Mouse (Mus musculus): ENCODE measurements around the gene Spag9.
"Not testable (repeated sequence)": the region's sequence is repeated elsewhere in the genome, so short reads cannot be mapped to it uniquely, and the experiment has no call there.

Gene Spag9

DNA sequence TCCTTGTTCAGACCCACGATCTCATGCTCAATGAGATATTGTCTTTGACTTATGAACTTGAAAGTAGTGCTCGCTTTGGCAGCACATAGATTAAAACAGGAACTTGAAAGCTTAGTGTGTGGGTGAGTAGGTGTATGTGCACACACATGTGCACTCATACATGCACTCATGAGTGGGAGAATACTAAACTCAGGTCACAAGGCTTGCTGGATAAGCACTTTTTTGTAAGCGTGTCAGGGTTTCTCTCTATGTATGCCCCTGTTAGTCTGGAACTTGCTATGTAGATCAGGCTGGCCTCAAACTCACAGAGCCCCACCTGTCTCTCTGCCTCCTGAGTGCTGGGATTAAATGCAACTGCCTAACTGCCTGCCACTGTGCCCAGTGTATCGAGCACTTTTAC is 8.9 kb upstream of the Spag9 start:
- DNase-seq = no peak

- no peak for DNase-seq
Measured at GRCm38 (mm10) chr11:93987625-93988327, 8.1 kb upstream of the Spag9 start.

DNA sequence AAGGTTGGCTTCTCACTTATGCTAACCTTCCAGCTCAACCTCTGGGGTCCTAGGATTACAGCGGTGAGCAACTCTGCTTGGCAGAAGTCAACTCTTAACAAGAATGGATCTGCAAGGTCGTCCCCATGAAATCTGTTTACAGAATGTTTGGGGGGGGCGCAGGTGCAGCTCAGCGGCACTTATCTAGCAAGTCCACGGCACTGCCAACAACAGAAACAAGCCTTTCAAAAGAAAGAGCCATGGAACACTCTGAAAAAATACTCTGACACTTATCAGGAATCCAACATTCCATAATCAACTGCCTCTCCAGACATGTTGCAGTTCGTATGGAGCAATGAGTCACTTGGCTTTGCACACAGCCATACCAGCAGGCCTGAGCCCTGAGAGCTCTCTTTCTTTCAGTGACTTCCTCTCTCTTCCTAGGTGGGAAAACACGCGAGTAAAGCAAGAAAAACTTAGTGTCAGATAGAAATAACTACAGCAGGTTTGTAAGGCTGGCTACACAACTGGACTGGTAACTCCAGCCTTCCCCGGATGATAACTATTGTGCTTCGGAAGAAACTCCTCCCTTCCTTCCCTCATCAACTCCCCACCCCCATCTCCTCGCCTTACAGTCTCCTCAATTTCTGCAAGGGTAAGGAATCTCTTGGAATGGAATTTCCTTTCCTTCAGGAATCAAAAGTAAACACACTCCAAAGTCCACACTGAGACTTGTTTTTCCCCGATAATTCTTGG is 7.4 kb upstream of the Spag9 start:
- no peak for DNase-seq

DNA sequence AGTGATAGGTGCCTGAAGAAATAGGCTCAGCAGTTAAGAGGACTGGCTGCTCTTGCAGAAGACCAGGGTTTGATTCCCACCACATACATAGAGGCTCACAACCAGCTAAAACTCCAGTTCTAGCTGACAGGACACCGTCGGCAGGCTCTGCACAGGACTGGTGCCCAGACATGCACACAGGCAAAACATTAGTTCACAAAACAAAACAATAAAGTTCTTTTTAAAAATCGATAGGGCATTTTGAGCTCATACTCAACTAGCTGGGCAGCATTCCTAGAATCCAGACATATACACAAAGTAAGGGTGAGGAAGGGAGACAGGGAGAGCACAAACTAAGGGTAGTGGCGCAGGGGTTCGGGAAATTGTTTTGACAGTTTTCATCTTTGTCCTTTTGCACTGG is 1.4 kb upstream of the Spag9 start:
- DNase-seq = no peak

DNA sequence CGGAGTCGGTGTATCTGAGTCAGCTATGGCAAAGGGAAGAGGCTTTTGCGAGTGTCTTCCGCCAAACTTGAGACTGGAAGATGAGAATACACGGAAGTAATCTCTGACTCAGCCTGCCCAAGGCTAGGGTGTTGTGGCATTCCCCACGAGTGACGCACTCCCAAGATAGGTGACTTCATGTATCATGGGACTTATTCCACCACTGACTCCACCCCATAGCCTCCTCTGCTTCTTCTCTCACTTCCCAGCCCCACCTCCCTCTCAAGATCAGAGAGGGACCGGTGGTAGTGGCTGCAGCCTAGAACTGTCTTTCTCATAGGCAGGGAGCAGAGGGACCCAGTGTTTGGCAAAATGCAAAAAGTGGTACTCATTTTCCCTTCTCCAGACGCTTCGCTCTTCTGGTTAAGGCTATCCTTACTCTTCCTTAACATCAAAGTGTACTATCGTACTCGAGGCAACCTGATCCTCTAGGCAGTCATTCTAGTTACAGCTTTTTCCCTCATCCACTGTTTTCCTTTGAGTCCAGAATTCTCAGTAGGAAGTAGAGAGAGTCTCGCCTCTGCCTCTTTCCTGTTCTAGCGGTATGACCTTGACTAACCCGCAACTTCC is 676 bp upstream of the Spag9 start:
- DNase-seq = peak; percentile 67

GRCm38 (mm10) chr11:93996306-93997140 is 632 bp downstream of the Spag9 start:
- peak; percentile 48 for DNase-seq

GRCm38 (mm10) chr11:93997141-93997775 is 1.4 kb downstream of the Spag9 start:
- DNase-seq = peak; percentile 7

DNA sequence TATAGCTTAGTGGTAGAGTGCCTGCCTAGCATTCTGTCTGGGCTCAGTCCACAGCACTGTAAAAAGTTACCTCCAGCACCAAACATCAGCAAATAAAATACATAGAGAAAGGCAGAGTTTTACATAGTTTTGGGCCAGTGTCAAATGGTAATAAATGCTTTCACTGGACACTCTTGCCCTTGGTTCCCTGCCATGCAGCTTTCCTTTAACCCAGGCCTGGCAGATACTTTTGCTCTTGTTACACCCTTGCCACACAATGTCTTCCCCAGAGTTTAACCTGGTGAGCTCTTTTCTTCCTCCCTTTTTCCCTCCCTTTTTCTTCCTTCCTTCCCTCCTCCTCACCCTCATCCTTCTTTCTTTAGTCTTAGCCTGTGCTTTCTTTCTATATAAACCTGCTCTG is 3.4 kb downstream of the Spag9 start:
- DNase-seq = no peak

GRCm38 (mm10) chr11:94003346-94003745 is 7.5 kb downstream of the Spag9 start:
- DNase-seq = no peak

DNA sequence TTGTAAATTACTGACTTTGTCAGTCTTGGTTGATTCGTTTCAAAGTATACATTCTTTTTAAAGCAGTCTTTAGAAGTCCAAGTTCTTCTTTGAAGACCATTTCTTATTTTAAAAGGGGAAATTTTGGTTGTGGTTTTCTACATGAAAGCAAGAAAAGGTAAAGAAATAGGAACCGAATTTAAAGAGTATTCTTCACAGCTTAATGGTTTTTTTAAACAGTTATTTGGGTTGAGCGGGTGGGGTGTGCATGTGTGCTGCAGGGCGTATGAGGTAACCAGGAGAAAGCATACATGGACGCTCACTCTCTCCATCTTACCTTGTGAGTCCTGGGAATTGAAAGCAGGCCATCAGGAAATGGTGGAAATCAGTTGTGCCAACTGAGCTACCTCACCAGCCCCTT is 23.2 kb downstream of the Spag9 start:
- no peak for DNase-seq

DNA sequence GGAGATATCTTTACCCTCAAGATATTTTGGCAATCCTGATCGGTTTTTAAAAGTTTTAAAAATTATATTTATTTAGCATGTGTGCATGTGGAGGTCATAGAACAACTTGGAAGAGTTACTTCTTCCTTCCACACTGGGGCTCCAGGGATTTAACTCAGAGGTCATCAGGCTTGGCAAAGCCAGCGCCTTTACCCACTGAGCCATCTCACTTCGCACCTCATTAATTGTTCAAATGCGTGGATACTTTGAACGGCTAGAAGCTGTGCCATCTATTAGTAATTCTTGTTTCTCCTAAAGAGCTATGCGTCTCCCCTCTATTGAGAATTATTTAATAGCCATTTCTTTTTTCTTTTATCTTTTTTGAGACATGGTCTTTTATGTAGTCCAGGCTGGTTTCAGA is 24.5 kb downstream of the Spag9 start:
- no peak for DNase-seq

- no peak for DNase-seq
Measured at GRCm38 (mm10) chr11:94026289-94026688, 30.4 kb downstream of the Spag9 start.

GRCm38 (mm10) chr11:94032084-94032483 is 36.2 kb downstream of the Spag9 start:
- DNase-seq = no peak

DNA sequence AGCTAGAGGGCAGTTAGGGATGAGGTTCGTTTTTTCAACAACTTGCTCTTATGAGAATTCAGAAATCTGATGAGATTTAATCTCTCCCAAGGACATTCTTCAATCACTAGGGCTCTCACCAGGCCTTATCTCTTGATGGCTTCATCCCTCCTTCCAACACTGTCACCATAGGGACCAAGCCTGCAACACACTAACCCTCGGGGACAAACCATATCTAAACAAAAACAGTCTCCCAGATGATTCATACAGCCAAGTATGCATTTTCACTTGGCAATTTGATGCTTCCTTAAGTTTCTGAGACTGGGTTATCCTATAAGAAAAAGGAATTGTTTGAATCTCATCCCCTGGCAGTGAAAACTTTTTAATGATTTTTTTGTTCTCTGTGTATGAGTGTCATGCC is 37.1 kb downstream of the Spag9 start:
- DNase-seq = no peak

DNA sequence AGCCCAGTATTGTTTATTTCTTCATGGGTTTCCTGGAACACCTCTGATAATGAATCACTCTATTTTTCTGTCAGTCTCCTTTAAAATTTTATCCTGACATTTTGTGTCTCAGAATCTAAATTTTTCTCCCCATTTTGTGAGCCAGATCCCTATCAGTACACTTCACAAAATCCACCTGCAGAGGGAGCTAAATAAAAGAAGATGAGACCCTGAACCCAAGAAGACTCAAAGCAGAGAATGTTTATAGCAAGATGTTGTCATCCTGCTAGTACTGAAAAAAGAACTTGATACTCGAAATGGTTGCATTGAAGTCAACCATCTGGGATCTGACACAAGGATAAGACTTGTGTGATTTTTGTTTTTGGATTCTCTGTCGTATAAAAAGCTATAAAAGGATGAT is 40.1 kb downstream of the Spag9 start:
- DNase-seq = no peak

DNA sequence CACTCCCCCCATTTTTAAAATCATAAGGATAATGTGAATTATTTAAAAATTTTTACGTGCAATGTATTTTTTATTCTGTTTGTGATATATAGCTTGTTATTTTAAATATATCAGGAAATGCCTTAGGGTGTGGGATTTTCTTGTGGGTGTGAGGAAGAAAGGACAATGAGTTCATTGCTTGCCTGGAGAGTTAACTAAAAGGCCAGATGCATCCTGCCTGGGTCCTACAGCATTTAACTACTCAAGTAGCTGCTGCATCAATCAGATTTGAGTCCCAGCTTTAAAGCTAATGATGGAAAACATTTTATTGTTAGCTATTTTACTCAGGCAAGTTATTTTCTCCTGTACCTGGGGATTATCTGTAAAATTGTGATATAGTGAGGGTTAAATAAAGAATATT is 45.6 kb downstream of the Spag9 start:
- DNase-seq = no peak

GRCm38 (mm10) chr11:94042301-94042700 is 46.4 kb downstream of the Spag9 start:
- not testable (repeated sequence) for DNase-seq

GRCm38 (mm10) chr11:94043998-94044985 is 48.4 kb downstream of the Spag9 start:
- peak; percentile 89 for DNase-seq

GRCm38 (mm10) chr11:94045016-94045415 is 49.1 kb downstream of the Spag9 start:
- no peak for DNase-seq

DNA sequence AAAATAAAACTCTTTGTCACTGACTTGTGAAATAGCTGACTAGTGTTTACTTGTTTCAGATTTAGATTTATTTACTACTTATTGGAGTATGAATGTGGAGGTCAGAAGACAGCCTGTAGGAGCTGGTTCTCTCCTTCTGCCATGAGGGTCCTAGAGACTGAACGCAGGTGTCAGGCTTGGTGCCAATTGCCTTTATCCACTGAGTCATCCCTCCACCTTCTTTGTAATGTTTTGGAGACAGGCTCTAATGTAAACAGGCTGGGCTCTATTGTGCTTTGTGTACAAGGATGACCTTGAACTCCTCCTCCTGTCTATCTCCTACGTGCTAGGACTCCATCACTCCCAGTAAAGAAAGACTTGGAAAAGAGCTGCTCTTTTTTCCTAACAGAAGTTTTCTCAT is 51.4 kb downstream of the Spag9 start:
- DNase-seq = no peak

DNA sequence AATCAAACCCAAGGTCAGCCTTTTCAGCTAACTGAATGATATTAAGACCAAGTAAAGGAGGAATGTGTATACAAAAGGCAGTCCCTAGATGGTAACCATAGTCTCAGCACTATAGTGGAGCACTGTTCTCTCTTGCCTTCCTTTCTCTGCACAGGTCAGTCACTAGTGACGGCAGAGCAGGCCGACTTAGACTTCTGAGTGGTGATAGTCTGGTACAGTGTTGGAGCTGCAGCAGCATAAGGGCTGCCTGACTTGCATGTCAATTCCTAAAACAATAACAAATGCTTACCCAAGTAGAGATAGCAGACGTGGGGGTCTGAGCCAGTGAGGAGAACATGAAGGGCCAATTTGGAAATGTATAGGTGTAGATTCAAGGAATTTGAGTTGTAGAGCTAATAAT is 58.3 kb downstream of the Spag9 start:
- DNase-seq = no peak

- no peak for DNase-seq
Measured at GRCm38 (mm10) chr11:94054901-94055300, 59.0 kb downstream of the Spag9 start.

Data from right cerebral cortex, postnatal 14 days (tissue).